Mouse (Mus musculus) bone marrow, adult 2 months (tissue): Measurements from ENCODE around the gene Il6st.

ENCODE experiments used
- CTCF ChIP-seq: fragments of 200-500 bp; IDR thresholded peaks from 2 replicates; pipeline ENCODE4 v1.5.1; 2011; ENCODE audit warnings: low read length, control low read depth; ENCODE audit not compliant: control insufficient read depth, insufficient read depth
- POLR2A ChIP-seq: fragments of 200-500 bp; IDR thresholded peaks from 2 replicates; pipeline ENCODE4 v1.6.1; 2011; ENCODE audit warnings: low read depth, mild to moderate bottlenecking, control low read depth, low read length, borderline replicate concordance; ENCODE audit not compliant: control insufficient read depth

- no peak for TF ChIP-seq CTCF
- no peak for TF ChIP-seq POLR2A
Measured at GRCm38 (mm10) chr13:112464626-112465287, 887 bp downstream of the Il6st start.
